Mouse (Mus musculus) thymus, postnatal 25 days (tissue): ENCODE results near the gene Rassf10.
"Not testable (repeated sequence)": the region's sequence is repeated elsewhere in the genome, so short reads cannot be mapped to it uniquely, and the experiment has no call there.

Source experiments
- DNase-seq: peaks from one replicate; pipeline ENCODE4 v3.0.0; 2022

Gene Rassf10

DNA sequence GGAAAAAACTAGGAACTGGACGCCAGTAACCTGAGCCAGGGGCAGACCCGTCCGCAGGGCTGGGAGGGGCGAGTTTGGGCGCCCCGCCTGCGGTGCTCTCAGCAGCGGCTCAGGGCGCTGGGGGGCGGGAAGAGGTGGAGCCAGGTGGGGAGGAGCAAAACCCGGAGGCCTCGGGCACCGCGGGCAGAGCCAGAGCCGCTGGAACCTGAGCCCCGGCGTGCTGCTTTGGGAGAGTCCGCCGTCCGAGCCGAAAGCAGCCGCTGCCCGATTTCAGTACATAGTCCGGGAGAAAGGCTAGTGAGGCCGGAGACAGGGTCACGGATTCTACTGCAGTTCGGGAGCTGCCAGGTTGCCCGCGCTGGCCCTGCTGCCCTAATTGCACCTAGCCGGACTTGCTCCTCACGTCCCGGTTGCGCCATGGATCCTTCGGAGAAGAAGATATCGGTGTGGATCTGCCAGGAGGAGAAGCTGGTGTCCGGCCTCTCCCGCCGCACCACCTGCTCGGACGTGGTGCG, at the start of gene Rassf10:
Gene Rassf10 (plus strand): TSS at position 186 of the 515 bp plus-strand sequence.
- DNase-seq, result no peak

DNA sequence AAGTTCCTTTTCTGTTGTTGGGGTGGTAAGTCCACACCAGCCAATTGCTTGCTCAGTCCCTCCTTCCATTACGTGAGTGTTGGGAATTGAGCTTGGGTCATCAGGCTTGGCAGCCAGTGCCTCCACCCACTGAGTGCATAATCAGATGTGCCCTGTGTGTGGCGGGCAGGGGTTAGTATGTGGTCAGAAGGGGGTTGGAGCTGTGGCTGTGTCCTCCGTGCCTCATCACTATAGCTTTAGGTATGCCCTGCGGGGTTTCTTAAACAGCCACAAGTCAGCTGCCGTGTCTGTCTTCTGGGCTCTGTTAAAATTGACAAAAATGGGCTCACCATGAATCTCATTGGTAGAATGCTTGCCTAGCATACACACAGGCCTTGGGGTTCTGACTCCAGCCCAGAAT, 46.9 kb upstream of the Rassf10 start:
- no peak for DNase-seq

DNA sequence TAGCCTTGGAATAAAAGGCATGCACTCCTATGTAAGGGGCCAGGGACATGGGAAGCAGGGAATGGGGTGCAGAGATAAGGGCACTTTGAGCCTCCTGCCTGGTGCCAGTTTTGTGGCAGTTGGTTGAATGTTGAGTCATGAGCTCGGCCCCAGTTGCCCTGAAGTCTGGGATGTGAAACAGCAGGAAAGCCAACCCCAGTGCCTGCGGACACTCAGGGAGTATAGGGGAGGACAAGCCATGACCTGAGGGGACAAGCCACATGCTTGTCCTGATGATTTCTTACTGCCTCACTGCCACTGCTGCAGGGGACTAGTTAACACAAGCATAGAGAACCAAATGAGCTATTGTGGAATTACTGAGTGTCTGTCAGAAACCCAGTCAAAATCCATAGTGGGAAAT, 46.3 kb upstream of the Rassf10 start:
- no peak for DNase-seq

DNA sequence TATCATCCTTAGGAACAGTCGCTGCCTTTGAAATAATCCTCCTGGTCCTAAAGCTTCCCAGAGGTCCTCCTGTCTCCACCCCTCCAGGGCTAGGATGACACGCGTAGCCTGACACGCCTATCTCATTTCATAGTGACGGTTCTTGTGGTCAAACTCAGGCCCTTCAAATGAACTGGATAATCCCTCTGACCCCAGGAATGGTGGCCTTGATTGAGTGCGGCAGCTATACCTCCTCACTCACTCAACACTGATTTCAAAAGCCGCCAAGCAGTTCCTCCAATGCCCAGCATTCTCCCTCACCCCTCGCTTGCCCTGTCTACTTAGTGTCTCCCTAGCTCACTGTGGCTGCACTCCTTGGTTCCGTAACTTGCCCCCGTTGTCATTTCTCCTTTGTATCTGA, 44.6 kb upstream of the Rassf10 start:
- no peak for DNase-seq

DNA sequence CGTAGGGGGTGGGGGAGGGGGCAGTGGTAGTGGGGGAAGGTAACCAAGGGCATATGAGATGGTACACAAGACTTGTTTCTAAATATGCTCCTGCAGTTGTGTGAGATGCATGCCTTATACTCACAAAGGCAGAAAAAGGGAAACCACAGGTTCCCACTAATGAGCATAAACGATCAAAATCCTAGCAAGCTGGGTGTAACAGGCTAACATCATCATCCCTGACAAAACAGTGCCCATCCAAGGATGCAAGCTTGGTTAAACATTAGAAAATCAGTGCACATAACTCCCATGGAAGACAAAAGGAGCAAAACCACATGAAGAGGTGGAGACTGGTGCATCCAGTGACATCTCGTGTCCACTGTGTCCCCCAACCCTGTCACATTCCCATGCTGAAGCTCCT, 40.8 kb upstream of the Rassf10 start:
- DNase-seq, result no peak

DNA sequence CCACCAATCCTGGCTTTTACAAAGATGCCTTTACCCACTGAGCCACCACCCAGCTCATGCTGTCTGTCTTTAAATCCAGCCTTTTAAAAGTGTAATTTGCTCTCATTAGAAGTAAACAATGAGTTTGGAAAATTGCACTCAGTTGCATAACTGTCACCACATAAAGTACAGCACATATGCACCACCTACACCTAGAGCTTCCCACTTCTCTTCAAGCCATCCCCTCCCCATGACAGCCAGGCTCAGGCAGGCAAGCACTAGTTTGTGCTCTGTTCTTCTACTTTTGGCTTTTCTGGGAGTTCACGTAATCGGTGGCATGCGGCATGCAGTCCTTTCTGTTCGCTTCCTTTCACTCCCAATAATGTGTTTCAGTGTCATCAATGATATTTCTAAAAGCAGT, 38.2 kb upstream of the Rassf10 start:
- DNase-seq, result no peak

DNA sequence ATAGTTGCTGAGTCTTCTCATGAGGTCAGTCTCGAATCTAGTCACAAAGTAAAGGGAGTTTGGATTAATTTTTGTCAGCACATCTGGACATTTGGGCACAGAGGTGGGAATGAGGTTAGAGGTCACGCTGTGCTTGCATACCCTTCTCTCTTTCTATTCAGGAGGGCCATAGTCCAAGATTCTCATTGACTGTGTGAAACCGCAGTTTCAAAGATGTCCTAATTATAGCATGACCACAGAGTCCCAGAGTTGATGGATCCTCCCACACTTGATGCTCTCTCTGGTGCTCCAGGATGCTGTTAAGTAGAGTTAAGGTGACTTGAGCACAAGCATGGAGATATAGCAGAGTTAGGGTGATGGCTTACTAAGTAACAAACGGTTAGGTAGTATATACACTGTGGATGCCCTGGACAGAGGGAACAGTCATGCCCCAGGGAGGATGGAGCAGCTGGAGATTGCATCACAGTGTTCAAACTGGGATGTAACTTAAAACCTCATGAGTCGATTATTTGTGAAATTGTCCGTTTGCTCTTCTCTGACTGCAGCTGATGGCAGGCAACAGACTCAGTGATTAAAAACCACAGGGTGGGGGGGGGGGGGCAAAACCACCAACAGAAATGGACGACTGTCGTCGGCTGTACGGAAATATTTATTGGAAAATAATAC, 36.0 kb upstream of the Rassf10 start:
- no peak for DNase-seq

DNA sequence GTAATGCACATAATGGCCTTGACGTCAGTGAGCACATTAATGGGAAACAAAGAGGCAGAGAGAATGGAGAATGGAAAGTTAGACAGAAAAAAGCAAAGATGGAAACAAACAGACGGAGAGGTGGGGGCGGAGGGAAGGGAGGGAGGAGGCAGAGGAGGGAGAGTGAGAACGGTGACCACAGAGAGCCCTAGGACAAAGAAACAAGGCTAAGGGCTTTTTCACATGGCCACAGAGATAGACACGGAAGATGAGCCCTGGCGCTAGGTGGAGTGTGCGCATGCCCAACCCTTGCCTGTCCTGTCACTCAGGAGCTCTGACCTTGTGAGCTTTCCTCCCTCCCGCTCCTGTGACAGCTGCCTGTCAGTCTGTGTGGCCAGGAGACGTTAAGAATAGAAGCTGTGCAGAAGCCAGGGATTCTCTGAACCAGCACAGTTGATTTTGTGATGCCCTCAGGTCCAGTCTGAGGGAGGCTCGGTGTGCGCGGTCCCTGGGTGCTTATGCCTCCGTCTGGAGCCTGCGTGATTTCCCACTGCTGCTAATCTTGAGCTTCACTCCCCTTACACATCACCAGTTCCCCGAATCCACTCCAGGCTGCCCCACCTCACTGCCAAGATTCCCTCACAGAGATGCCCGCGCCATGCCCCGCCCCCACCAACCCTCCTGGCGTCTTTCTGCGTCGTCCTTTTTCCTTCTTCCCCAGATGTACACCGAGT, 35.3 kb upstream of the Rassf10 start:
- no peak for DNase-seq

DNA sequence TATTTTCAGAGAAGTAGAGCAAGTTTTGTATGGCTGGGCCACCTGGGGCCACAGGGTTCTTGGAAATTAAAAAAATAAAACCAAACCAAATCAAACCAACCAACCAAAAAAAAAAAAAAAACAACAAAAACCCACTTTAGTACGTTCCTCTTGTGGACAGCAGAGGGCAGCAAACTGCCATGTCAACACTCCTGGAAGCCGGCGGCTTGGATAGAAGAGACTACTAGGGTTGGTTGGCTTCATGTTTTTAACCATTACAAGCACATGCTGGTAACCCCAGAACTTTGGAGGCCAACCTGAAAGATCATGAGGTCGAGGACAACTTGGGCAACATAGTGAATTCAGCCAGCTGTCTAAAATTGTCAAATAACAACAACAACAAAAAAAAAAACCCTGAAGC, 33.9 kb upstream of the Rassf10 start:
- DNase-seq, result peak; percentile 10

DNA sequence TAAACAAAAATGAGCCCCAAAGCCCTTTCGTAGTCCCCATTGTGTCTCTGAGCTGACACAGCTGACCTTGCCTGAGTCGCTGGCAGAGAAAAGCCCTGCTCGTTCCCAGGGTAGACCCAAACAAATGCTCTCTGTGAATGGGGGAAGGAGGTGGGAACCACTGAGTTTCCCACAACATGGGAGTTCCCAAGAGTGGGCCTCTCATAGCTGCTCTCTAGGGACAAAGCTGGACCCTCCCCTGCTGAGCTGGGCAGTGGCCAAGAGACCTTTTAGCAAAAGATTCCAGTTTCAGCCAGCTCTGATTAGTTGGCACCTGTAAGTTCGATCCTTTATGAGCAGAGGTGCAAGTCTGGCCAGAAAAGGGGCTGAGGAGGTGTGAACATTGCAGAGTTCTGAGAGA, 31.0 kb upstream of the Rassf10 start:
- DNase-seq, result no peak

DNA sequence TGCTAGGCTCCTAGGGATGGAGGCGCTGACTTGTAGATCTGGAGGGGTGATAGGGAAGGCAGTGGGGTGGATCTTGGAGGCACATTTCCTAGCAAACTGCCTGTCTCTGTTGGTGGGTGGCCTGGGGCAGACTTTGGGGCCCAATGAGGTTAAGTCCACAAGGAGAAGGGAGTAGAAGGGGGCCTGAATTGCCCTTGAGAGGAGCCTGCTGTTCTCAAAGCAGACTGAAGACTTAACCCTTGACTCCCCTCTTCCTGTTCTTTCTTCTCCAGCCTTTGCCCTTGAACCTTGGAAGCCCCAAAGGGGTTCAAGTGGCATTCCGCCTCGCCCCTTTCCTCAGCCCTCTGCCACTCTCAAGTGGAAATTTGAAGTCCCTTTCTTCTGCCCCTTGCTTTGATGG, 30.1 kb upstream of the Rassf10 start:
- no peak for DNase-seq

DNA sequence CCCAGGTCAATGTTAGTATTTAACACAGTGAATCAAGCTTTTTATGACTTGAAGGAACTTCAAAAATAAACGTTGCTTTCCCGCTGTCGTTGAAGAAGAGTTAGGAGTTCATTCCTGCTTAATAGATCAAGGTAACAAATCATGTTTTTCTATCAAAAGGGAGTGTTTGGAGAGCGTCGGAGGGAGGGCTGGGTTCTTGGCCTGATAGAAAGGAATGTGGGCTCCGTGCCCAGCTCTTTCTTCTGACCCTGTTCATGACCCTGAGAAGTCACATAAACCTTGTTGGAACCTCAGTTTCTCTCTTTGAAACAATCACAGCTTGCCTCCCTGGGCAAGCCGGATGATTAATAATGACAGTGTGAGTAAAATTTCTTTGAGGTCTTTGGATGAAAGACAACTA, 23.1 kb upstream of the Rassf10 start:
- DNase-seq, result no peak

DNA sequence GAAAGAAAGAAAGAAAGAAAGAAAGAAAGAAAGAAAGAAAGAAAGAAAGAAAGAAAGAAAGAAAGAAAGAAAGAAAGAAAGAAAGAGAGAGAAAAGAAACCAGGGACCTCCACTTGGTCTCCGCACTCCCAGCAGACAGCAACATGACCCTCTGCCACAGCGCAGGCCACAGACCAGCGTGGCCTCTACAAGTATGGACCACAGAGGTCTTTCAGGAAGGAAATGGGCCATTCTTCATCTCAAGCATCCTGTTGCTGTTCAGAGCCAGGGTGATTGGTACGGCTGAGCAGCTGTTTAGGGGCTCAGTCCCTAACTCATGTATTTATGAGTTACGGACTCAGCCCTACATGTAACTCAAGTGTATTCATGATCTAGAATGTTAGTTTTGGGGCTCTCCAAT, 17.9 kb upstream of the Rassf10 start:
- DNase-seq, result not testable (repeated sequence)

DNA sequence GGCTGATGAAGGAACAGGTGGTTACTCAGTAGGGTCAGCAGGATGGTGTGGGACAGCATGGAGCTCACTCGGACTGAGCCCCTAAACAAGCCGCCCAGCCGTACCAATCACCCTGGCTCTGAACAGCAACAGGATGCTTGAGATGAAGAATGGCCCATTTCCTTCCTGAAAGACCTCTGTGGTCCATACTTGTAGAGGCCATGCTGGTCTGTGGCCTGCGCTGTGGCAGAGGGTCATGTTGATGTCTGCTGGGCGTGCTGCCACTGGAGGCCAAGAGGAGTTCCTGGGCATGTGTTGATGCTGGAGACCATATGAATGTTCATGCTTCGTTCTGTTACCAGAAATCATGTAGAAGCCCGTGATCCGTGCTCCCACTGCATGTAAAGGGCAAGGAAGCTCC, 16.7 kb upstream of the Rassf10 start:
- no peak for DNase-seq

DNA sequence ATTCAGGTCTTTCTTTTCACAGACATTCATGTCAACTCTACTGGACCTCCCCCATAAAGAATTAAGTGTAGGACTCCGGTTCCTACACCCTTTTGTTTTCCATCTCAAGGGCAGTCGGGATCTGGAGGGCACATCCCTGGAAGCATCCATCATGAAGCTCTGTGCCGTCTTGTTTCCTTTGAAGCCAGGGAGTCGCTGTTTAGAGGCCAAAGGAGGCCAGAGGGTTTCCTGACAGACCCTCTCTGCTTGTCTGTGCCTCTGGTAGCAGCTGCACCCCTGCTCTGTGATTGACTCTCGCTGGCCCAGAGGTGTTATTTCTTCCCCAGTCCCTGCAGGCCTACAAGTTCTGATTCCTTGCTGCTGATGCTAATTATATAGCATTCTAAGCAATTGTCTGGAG, 14.8 kb upstream of the Rassf10 start:
- DNase-seq, result no peak

DNA sequence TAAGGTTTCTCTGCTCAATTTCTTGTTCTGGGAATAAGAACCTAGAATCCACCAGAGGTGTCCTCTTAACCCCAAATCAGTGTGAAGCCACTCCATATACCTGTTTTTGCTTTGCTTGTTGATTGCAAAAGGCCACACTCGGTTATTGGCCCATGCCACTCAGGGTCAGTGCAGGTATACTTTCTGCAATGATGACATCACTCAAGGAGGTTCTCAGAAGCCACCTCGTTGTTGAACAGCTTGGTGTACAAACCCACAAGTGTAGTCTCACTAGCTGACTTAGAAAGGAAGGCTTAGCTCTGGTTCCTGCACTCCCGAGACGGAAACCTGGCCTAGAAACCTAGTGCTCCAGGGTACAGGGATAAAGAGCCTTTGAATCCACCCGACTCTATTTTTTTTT, 11.2 kb upstream of the Rassf10 start:
- DNase-seq, result no peak

DNA sequence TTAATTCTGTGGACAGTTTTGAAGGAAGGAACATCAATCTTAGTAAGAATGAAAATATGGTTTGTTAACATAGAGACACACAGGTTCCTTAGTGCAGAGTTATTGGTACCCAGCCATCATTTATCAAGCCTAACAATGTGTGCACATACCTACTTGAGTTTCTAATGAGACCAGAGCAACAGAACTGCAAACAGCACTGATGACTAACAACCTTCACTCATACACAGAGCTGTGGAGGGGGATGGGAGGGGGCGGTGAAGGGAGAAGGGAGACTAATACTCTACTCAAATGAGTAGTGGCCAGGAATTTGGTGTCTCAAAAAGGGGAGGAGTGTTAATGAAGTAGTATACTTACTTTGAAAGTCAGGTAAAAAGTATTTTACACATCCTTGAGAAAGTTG, 10.7 kb upstream of the Rassf10 start:
- DNase-seq, result no peak

DNA sequence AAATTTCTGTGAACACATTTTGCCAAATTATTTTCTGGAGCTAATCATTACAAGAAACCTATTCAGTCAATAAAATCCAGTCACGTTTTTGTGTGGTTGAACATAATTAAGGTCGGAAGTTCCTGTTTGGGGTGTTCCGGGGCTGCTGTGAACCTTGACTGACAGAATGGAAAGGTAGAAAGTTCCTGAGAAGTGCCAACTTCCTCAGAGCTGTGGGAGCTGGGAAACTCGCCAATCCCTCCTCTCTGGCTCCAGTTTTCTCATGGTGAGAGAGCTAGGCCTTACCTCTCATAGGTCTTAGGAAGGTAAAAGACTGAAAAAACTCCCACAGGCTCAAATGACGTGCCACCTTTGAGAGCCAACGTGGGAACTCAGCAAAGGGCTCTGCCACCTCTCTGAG, 7.1 kb upstream of the Rassf10 start:
- no peak for DNase-seq

DNA sequence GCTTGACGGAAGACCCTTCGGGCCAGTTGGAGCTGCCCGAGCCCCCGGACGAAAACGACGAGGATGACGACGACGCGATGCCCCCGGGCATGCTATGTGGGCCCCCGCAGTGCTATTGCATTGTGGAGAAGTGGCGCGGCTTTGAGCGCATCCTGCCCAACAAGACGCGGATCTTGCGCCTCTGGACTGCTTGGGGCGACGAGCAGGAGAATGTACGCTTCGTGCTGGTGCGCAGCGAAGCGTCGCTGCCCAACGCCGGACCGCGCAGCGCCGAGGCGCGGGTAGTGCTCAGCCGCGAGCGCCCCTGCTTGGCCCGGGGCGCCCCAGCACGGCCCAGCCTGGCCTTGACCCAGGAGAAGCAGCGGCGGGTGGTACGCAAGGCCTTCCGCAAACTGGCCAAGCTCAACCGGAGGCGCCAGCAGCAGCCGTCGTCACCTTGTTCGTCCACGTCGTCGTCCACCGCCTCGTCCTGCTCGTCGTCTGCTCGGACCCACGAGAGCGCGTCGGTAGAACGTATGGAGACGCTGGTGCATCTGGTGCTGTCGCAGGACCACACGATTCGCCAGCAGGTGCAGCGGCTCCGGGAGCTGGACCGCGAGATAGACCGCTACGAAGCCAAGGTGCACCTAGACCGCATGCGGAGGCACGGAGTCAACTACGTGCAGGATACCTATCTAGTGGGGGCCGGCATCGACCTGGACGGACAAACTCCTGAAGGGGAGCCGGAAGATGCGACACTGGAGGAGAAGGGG, 765 bp downstream of the Rassf10 start:
- no peak for DNase-seq

DNA sequence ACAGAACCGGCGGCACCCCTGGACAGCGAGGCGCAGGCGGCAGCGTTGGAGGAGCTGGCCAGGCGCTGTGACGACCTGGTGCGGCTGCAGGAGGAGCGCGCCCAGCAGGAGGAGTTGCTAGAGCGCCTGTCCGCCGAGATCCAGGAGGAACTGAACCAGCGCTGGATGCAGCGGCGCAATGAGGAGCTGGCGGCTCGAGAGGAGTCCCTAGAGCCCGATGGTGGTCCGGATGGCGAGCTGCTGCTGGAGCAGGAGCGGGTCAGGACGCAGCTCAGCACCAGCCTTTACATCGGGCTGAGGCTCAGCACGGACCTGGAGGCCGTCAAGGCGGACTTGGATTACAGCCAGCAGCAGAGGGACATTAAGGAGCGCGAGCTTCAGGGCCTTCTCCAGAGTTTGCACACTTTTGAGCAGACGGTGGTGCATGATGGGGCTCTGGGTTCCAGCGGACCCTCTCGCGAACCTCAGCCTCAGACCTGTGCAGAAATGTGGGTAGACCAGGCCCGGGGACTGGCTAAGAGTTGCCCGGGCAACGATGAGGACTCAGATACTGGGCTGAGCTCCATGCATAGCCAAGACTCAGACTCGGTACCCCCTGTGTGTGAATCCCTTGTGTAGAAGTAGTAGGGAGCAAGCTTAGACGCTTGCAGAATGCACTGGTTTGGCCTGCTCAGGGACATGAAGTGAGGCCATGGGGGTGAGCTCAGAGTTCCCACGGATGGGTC, 1.5 kb downstream of the Rassf10 start:
- no peak for DNase-seq

DNA sequence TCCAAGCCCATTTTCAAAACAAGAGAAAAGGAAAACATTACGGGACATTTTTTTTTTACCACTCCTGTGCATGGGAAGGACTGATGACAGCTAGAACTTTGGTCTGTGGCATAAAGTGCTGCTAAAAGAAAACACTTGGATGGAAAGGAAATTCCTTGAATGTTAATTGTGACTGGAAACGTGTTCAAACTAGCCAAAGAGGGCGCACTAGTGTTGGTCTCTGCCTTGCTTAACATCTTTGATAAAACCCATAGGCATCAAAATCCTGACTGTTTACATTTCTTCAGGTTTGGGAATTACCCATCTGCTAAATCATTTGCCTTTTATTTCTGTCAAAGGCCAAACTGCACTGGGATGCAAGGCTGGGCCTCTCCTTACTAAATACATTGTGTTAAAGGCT, 2.2 kb downstream of the Rassf10 start:
- no peak for DNase-seq

DNA sequence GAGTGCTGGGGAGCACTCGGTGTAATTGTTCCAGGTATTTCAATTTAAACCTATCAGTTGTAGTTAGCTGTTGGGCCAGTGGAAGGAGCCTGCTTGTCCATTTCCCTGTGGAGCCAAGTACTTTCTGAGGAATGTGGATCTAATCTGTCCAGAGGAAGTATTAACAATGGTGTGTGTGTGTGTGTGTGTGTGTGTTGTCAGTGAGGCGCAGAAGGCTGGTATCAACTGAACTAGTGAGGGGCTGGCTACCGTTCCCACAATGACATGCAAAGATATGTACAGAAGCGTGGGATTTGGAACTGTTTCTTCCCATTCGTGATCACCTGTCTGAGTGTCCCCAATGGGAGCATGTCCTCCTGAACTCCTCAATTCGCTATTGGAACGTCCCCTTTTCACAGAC, 3.2 kb downstream of the Rassf10 start:
- DNase-seq, result no peak

DNA sequence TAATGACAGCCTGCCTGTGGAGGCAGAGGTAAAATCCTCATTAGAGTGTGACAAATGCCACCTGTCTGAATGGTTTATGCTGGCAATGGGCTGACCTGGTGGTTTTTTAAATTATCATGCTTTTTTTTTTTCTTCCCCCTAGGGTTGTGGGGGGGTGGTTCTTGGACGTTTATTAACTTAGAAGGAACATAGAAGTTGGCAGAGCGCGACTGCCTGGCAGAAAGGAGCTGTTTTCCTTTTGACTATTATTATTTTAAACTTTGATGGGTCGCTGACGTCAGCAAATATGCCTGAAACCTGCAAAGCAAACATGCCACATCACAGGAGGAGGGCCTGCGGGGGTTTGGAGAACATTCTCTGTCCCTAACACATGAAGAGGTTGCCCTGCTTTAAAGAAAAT, 3.9 kb downstream of the Rassf10 start:
- DNase-seq, result no peak
